Comparison of ENCODE assay signal across 23 mouse cellular contexts in genomic region chr6:143073914-143074313, GRCm38 (mm10). TPM values are rescaled to one million over a fixed set of nuclear protein-coding genes. Genes with fewer than 3 reads are reported as not detected.
A peak's percentile ranks its signal among the peaks of the same experiment; 100 is the strongest.
DNase-seq lines count a peak whose midpoint lies in the region; ATAC-seq and TF ChIP-seq lines count a peak whose summit lies in the region.
"Had no signal": no experiment of that assay in that cellular context is flagged by ENCODE, and none has a peak within 500 bp of the region (broad histone marks: within the 10 kb centered on the region; RNA-seq: fewer than 3 reads in every experiment).

No protein-coding gene starts in this region.

- peaks cover 11 to 29% of the 10 kb centered on the region in 2 experiments for H3K36me3 ChIP-seq in MEL (ENCODE audit: control insufficient read depth in 1 of 2, insufficient read depth in 2 of 2, low read length in 2 of 2)
- peaks cover 6% of the 10 kb centered on the region for H3K36me3 ChIP-seq in splenic B cell, adult 2 months (ENCODE audit: control insufficient read depth, insufficient read depth, low read length, poor library complexity, severe bottlenecking)
- peaks cover 34% of the 10 kb centered on the region for H3K36me3 ChIP-seq in kidney, embryonic 16.5 days (ENCODE audit: insufficient read depth, low read length)

- DNase-seq in A20 (ENCODE audit: low read depth, low spot score) (peak; percentile 49), MEL (ENCODE audit: low read depth, low spot score) (peak; percentile 46)
- peak; percentile 36 for DNase-seq in splenic B cell, adult 2 months (ENCODE audit: low read depth, low spot score)
- no peak for DNase-seq in lung, adult 18-20 months
- no peak for DNase-seq in adrenal gland, postnatal 10 days
- DNase-seq: adrenal gland, adult 8-10 months; cerebellum, adult 2 months; cerebellum, postnatal 25 days; gastrocnemius, postnatal 10 days; kidney, adult 11 months; kidney, postnatal 10 days; liver, postnatal 0 days; lung, postnatal 14 days had no signal

- H3K27ac ChIP-seq in MEL (ENCODE audit: control insufficient read depth, low read depth, low read length) = peak overlapping the region; percentile 46
- no peak overlapping the region for H3K27ac ChIP-seq in kidney, embryonic 16.5 days (ENCODE audit: low read length)
- H3K27ac ChIP-seq: forebrain, embryonic 15.5 days; hindbrain, embryonic 10.5 days; hindbrain, postnatal 0 days; midbrain, embryonic 15.5 days had no signal

- no peak overlapping the region for H3K9ac ChIP-seq in MEL (ENCODE audit: control insufficient read depth, low read depth, low read length, poor library complexity, severe bottlenecking)
- no peak overlapping the region for H3K9ac ChIP-seq in kidney, embryonic 16.5 days (replicated peaks; ENCODE audit: low read length)
- H3K9ac ChIP-seq: forebrain, embryonic 15.5 days; liver, postnatal 0 days; midbrain, embryonic 15.5 days had no signal

- peaks cover 1% of the 10 kb centered on the region; the same call in 1 of the 2 replicates for H3K79me2 ChIP-seq in MEL (ENCODE audit: control insufficient read depth, insufficient read depth, low read length, poor library complexity)

- no peaks in the 10 kb centered on the region for H3K27me3 ChIP-seq in MEL (ENCODE audit: control insufficient read depth in 1 of 2, insufficient read depth in 2 of 2, low read length in 2 of 2)
- no peaks in the 10 kb centered on the region for H3K27me3 ChIP-seq in splenic B cell, adult 2 months (ENCODE audit: control insufficient read depth, insufficient read depth, low read length, poor library complexity, severe bottlenecking)
- H3K27me3 ChIP-seq in kidney, embryonic 16.5 days (ENCODE audit: insufficient read depth, low read length) = no peaks in the 10 kb centered on the region
- H3K27me3 ChIP-seq: forebrain, embryonic 15.5 days; midbrain, embryonic 15.5 days had no signal

- H3K4me1 ChIP-seq in MEL (ENCODE audit: control insufficient read depth in 1 of 2, insufficient read depth in 2 of 2, low read length in 2 of 2) = peaks cover 16 to 29% of the 10 kb centered on the region in 2 experiments
- no peaks in the 10 kb centered on the region for H3K4me1 ChIP-seq in kidney, embryonic 16.5 days (ENCODE audit: insufficient read depth, low read length)
- H3K4me1 ChIP-seq: forebrain, embryonic 15.5 days; hindbrain, embryonic 10.5 days; midbrain, embryonic 15.5 days had no signal

- ATAC-seq in inflammation-experienced regulatory T-cells, adult 6 months = peak; percentile 73
- no peak for ATAC-seq in kidney, embryonic 16.5 days (ENCODE audit: low FRiP score, low TSS enrichment)
- ATAC-seq: forebrain, embryonic 15.5 days; hindbrain, postnatal 0 days; liver, postnatal 0 days; midbrain, embryonic 15.5 days had no signal

- TF ChIP-seq POLR2A in MEL (IDR thresholded peaks at IDR 0.05; ENCODE audit: control insufficient read depth in 1 of 2, insufficient read depth in 1 of 2, low read depth in 1 of 2, low read length in 2 of 2, poor library complexity in 1 of 2) = no peak

- H3K4me3 ChIP-seq in MEL (ENCODE audit: control insufficient read depth in 1 of 2, insufficient read depth in 1 of 2, low read depth in 2 of 2, low read length in 2 of 2) = no peak overlapping the region
- no peak overlapping the region for H3K4me3 ChIP-seq in kidney, embryonic 16.5 days (ENCODE audit: low read length)
- H3K4me3 ChIP-seq: forebrain, embryonic 15.5 days; hindbrain, embryonic 10.5 days; midbrain, embryonic 15.5 days; myocyte had no signal

- no peak for TF ChIP-seq CTCF in MEL (IDR thresholded peaks at IDR 0.05 in 2 of 3, conservative IDR thresholded peaks at IDR 0.05 in 1 of 3; ENCODE audit: control insufficient read depth in 1 of 3, insufficient read depth in 1 of 3, low read depth in 2 of 3, low read length in 3 of 3, poor library complexity in 1 of 3, severe bottlenecking in 1 of 3)

- no peak for TF ChIP-seq RAD21 in MEL (IDR thresholded peaks at IDR 0.05; ENCODE audit: low read depth, low read length)

- WGBS in kidney, embryonic 16.5 days = 98% methylated on average over 1 of the region's 1 CpGs

- H3K4me2 ChIP-seq in kidney, embryonic 16.5 days (replicated peaks; ENCODE audit: low read depth, low read length) = no peak overlapping the region
- H3K4me2 ChIP-seq: forebrain, embryonic 15.5 days; heart, embryonic 11.5 days; liver, embryonic 11.5 days; midbrain, embryonic 15.5 days had no signal

- no peak for TF ChIP-seq EP300 in MEL (IDR thresholded peaks at IDR 0.05; ENCODE audit: low read depth in 1 of 2, low read length in 2 of 2)

- no peaks in the 10 kb centered on the region for H3K9me3 ChIP-seq in MEL (replicated peaks; ENCODE audit: insufficient read depth, low read length)
- H3K9me3 ChIP-seq in kidney, embryonic 16.5 days (ENCODE audit: low read length) = no peaks in the 10 kb centered on the region
- H3K9me3 ChIP-seq: forebrain, embryonic 15.5 days; G1E; hindbrain, embryonic 10.5 days; midbrain, embryonic 15.5 days had no signal

TF ChIP-seq in MEL, 35 proteins besides CTCF, POLR2A, EP300 and RAD21:
- peak; percentile 28; the same call in 1 of the 2 replicates for TF ChIP-seq ETS1 (IDR thresholded peaks at IDR 0.05; ENCODE audit: low read depth, low read length)
- TF ChIP-seq ZKSCAN1 (IDR thresholded peaks at IDR 0.05; ENCODE audit: low read depth, low read length) = no peak
- peak; percentile 85 for TF ChIP-seq ZNF384 (IDR thresholded peaks at IDR 0.05; ENCODE audit: low read depth, low read length)
- no peak for TF ChIP-seq E2F4 (IDR thresholded peaks at IDR 0.05; ENCODE audit: borderline replicate concordance, low read depth, low read length)

RNA-seq across cellular contexts. Expression of gene C2cd5, which starts 26.0 kb away (rescaled TPM):
- total RNA-seq in MEL (2012; rRNA removed) = 16.2 and 19.8 TPM in 2 replicates
- polyA plus RNA-seq in MEL (2012; ENCODE audit: insufficient read depth in 1 of 2, insufficient read length in 2 of 2, low read depth in 1 of 2, low replicate concordance in 2 of 2, missing spikeins in 1 of 2) = 10 to 100 TPM; 30.5 to 47.6 TPM
- polyA plus RNA-seq in inflammation-experienced regulatory T-cells, adult 6 months (2017; shearing (Covaris generic)) = 10 to 100 TPM; 50.1 to 82.6 (median 80.9) TPM
- 10 to 100 TPM; 19.5 to 34.9 TPM for total RNA-seq in adrenal gland, postnatal 10 days (2021)
- 35.3 and 40.3 TPM in 2 replicates for polyA plus RNA-seq in kidney, embryonic 16.5 days (2015; fragmentation: Nextera tagmentation; extraction: Ambion mirVana)

Comparison
In these comparisons a context has a peak if more than half of its experiments do, and no peak if none do; other contexts are left out.
1. DNase-seq: peak in A20 (single experiment), MEL (single experiment) and splenic B cell, adult 2 months (single experiment); none in lung, adult 18-20 months (0 of 2) and adrenal gland, postnatal 10 days (single experiment).